Mouse (Mus musculus) heart, adult 2 months (tissue): ENCODE measurements around the gene Mrpl22.

ENCODE experiments used
- CTCF ChIP-seq: fragments of 200-600 bp; IDR thresholded peaks from 2 replicates; pipeline ENCODE4 v1.8.1; 2022; ENCODE audit warnings: antibody characterized with exemption, mild to moderate bottlenecking, moderate library complexity
- EP300 ChIP-seq: fragments of 200-500 bp; IDR thresholded peaks from 2 replicates; pipeline ENCODE4 v1.6.1; 2011; ENCODE audit warnings: low read depth, low read length, control low read depth; ENCODE audit not compliant: insufficient read depth
- POLR2A ChIP-seq: fragments of 200-500 bp; IDR thresholded peaks from 2 replicates; pipeline ENCODE4 v1.6.1; 2011; ENCODE audit warnings: mild to moderate bottlenecking, low read depth, low read length, control low read depth; ENCODE audit not compliant: insufficient read depth

- TF ChIP-seq CTCF: peak; percentile 41
- no peak for TF ChIP-seq EP300
- TF ChIP-seq POLR2A: no peak
Measured at GRCm38 (mm10) chr11:58165072-58165471, 6.4 kb upstream of the Mrpl22 start.
